Mouse (Mus musculus): ENCODE results near the gene Usp15.

Gene Usp15

GRCm38 (mm10) chr10:123182391-123182790 is 14.4 kb downstream of the Usp15 start:
- in situ Hi-C loops (cut with MboI, MseI), result no loop called here

DNA sequence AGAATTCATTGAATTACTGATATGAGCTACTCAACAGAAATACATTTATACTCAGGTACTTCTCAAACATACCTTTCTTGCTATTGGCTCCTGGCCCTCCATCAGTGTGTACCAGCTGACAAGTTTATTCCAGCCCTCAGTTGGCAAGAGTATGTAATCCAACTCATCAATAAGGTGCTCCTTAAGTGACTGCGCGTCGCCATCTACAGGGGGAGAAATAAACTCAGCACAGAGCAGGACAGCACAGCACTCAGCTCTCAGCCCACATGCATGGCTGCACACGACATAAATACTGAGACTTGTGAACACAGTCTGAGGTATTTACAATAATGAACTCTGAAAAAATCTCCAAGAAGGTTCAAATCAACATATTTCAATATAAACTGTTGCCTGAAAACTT is 21.0 kb downstream of the Usp15 start:
- in situ Hi-C loops (cut with MboI, MseI), result loop anchor here (10.0 kb wide), 1 partner anchor 51 kb away; no protein-coding TSS in a partner anchor

DNA sequence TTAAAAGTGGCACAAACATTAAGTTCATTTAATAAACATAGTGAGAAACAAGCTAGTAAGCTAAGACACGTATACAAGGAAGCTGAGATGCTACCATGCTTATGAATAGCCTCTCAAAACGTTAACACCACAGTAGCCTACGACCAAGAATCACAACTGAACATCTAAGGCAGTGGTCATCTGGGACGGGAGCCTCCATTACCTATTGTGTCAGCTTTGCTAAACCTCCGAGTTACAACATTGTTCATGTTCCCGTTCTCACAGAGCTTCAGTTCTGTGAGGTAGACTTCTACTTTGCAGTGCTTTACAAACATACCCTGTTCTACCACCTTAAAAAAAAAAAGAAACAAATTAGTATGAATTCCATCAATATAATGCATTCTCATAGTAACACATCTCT is 25.9 kb downstream of the Usp15 start:
- in situ Hi-C loops (cut with MboI, MseI), result loop anchor here (10.0 kb wide), 1 partner anchor 46 kb away; no protein-coding TSS in a partner anchor

DNA sequence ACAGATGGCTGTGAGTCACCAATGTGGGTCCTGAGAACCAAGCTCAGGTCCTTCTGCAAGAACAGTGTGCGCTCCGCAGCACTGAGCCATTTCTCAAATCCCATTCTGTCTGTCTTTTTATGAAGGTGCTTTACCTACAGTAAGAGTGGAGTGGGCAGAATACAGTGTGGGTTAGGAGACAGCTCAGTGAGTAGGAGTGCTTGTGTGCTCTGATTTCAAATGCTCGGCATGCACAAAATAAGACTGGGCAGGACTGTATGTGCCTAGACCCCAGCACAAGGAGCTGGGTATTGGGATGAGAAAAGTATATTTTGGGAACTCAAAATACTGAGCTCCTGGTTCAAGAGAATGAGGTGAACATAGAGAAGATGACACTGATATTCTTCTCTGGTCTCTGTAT is 31.3 kb downstream of the Usp15 start:
- in situ Hi-C loops (cut with MboI, MseI), result no loop called here

DNA sequence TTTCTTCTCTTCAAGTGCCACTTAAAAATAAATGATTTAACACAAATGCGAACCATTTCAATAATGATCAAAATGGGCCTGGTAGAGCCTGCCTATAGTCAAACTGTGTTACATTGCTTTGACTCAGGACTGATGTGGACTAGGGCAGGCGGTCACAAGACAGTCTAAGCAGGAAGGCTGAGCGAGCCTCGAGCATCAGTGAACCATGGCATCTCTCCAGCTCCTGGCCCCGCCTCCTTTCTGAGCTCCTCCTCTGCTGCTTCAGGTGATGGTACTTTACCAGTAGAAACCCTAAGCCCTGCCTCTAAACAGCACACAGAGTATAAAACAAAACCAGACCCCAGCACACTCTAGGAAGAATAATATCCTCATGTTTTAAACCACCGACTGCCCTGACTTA is 36.3 kb downstream of the Usp15 start:
- in situ Hi-C loops (cut with MboI, MseI), result no loop called here

DNA sequence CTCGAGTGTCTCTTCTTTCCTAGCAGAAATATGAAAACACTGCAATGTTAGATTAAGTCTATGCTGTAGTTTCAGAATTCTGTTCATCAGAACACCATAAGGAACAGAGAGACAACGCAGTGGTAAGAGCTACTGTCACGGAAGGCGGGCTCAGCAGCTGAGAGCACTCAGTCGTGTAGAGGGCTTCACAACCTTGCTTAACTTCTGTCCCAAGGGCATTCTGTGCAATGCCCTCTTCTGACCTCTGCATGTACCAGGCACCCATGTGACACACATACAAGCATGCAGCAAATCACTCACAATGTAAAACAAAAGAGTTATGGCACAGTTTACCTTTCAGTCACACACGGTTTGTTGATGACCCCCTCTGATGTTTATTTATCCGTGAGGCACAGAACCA is 37.5 kb downstream of the Usp15 start:
- in situ Hi-C loops (cut with MboI, MseI), result no loop called here

DNA sequence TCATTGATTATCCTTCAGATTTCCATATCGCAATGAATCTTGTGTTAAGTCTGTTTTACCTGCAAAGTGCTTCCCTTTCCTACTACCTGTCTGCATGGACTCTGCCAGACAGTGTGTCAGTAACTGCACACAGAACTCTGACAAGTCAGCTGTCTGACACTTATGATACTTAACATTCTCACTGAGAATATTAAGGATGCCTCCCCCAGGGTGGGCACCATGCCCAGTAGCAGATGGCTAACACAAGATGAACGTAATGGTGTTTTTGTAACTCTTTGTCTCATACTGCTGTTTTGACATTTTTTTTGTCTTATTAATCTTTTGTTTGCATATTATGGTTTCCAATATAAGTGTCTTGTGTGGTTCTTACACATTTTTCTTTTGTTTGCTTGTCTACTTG is 40.4 kb downstream of the Usp15 start:
- in situ Hi-C loops (cut with MboI, MseI), result no loop called here

DNA sequence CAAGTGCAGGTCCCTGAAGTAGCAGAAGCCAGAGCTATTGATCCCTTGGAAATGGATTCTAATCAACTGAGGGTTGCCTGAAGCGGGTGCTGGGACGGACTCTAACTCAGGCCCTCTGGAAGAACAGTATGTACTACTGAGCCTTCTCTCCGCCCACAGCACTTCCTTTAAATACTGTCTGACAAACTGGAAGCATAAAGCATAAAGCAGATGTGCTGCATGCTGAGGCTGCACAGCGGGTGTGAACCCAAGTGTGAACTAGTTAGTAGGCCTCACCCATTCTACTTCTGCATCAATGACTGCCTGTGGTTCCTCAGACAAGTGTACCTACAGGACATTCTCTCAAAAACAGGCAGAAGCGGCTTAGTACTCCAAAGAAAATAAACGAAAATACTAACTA is 41.0 kb downstream of the Usp15 start:
- in situ Hi-C loops (cut with MboI, MseI), result no loop called here

DNA sequence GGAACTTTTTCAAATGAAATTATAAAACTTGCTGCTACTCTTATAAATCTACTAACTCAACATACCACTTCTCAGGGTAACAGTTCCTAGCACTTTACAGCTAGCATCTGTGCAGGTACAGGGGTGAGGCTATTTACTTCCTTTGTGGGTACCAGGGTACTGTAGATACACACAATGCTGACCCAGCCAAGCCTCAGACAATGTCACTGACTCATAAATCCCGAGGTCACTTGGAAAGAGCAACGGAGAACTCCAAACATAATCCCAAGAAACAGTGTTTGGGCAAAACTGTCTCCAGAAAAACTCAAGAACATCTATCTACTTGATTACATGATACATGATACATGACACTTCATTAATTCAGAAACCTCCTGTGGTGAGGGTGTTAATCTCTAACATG is 43.5 kb downstream of the Usp15 start:
- in situ Hi-C loops (cut with MboI, MseI), result no loop called here

GRCm38 (mm10) chr10:123148025-123148814 is 48.6 kb downstream of the Usp15 start:
- in situ Hi-C loops (cut with MboI, MseI), result loop anchor here (25.0 kb wide), 1 partner anchor 1536 kb away; no protein-coding TSS in a partner anchor

GRCm38 (mm10) chr10:123147180-123147579 is 49.6 kb downstream of the Usp15 start:
- in situ Hi-C loops (cut with MboI, MseI), result loop anchor here (25.0 kb wide), 1 partner anchor 1535 kb away; no protein-coding TSS in a partner anchor

DNA sequence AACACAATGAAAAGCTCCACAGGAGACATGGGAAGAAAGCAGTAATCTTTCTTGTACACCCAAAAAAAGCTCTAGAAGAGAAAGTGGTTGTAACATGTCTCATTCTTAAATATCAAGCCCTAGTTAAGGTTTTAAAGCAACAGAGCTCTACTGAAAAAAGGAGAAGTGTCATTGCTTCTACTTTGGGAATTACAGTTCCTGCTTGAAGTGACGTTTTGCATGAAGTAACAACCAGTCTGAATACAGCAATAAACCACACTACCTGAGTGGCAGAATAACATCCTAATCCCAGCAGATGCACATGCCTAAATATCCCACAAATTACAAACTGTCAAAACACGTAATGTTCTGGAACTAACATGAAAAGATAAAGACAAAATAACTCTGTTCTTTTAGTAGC is 50.4 kb downstream of the Usp15 start:
- in situ Hi-C loops (cut with MboI, MseI), result loop anchor here (25.0 kb wide), 1 partner anchor 1534 kb away; no protein-coding TSS in a partner anchor

GRCm38 (mm10) chr10:123144256-123144655 is 52.5 kb downstream of the Usp15 start:
- in situ Hi-C loops (cut with MboI, MseI), result loop anchor here (25.0 kb wide), 1 partner anchor 1532 kb away; no protein-coding TSS in a partner anchor

DNA sequence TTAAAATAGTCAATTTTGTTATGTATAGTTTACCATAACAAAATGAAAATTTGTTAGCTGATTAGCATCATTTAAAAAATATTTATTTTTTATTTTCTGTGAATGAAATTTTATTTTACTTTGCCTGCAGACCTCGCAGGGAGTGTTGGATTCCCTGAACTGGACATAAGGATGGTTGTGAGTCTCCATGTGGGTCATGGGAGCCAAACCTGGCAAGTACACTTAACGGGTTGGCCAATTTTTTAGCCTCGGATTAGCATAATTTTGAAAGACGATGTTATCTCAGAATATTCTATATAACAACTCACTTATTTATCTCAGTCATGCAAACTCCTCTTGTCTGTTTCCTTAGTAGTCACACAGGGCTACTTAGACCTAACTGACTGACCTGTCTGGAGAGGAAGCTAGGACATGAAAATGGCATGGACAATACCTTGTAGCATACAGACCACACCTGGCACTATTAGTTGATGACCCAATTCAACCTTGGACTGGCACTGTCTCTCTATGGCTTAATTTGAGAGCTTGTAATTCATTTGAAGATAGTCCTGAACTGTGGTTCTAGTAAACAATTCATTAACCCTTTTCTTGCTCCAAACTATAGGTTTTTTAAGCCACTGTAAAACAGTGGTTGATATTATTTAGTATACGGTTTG is 54.3 kb downstream of the Usp15 start:
- in situ Hi-C loops (cut with MboI, MseI), result loop anchor here (25.0 kb wide), 1 partner anchor 1530 kb away; no protein-coding TSS in a partner anchor

DNA sequence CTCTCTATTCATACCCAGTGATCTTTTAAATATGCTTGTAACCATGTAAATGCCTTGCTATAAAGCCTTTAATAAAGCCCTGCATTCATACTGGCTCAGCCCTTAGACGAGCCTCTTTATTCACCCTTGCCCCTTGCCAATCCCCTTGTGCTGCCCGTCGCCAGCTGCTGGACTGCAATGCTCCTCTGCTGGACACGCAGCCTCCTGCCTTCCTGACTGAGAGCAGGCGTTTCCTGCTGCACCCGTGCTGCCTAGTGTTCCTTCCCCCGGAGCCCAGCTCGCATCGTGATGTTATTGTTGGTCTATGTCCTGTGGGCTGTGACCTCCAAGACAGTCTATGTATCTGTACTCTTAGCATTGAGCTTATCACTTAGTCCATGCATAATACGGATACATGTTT is 61.0 kb downstream of the Usp15 start:
- in situ Hi-C loops (cut with MboI, MseI), result loop anchor here (25.0 kb wide), 1 partner anchor 1524 kb away; no protein-coding TSS in a partner anchor

GRCm38 (mm10) chr10:123131487-123131886 is 65.3 kb downstream of the Usp15 start:
- in situ Hi-C loops (cut with MboI, MseI), result loop anchor here (25.0 kb wide), 1 partner anchor 1519 kb away; no protein-coding TSS in a partner anchor

GRCm38 (mm10) chr10:123120666-123121392 is 76.0 kb downstream of the Usp15 start:
- in situ Hi-C loops (cut with MboI, MseI), result loop anchor here (10.0 kb wide), 1 partner anchor 54 kb away; no protein-coding TSS in a partner anchor

GRCm38 (mm10) chr10:123116861-123117260 is 79.9 kb downstream of the Usp15 start:
- in situ Hi-C loops (cut with MboI, MseI), result no loop called here

- in situ Hi-C loops (cut with MboI, MseI), result no loop called here
Observed at GRCm38 (mm10) chr10:123113466-123113865, 83.3 kb downstream of the Usp15 start.

- in situ Hi-C loops (cut with MboI, MseI), result no loop called here
Observed at GRCm38 (mm10) chr10:123112787-123113168, 84.0 kb downstream of the Usp15 start.

DNA sequence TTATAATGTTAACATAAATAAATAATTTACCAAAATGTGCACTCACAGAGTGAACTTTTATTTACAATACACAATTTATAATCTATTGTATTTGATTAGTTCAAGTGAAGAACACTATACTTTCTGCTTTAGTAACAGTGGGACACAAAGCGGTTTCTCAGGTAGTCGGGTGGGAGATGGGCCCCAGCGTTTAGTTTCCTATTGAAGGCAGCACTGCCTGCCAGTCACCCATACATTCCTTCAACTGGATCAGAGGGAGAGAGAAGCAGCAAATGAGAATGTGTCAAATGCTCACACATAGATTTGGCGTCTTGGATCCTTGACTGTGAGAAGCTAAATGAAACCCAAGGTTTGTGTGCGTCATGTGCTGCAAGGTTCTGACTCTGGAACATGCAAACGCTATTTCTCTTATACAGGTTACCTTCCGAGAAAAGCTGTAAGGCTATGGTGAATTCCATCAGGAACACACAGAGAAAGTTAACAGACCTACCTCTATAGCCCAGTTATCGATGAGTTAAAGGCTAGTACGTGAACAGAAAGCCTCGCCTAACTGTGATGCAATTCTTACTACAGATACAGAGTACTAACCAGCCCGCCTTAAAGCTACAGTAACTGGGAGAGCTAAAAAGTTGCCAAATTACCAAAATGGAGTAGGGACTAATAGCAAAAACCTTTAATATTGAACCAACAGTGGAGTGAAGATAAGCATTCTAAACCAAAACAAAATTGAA is 84.6 kb downstream of the Usp15 start:
- in situ Hi-C loops (cut with MboI, MseI), result no loop called here

Data from T-helper 2 cell (primary cell).